Mouse (Mus musculus) bone marrow, adult 2 months (tissue): ENCODE data around the gene Aes.

ENCODE experiments used
- CTCF ChIP-seq: fragments of 200-500 bp; IDR thresholded peaks from 2 replicates; pipeline ENCODE4 v1.5.1; 2011; ENCODE audit warnings: low read length, control low read depth; ENCODE audit not compliant: control insufficient read depth, insufficient read depth
- POLR2A ChIP-seq: fragments of 200-500 bp; IDR thresholded peaks from 2 replicates; pipeline ENCODE4 v1.6.1; 2011; ENCODE audit warnings: low read depth, mild to moderate bottlenecking, control low read depth, low read length, borderline replicate concordance; ENCODE audit not compliant: control insufficient read depth

DNA sequence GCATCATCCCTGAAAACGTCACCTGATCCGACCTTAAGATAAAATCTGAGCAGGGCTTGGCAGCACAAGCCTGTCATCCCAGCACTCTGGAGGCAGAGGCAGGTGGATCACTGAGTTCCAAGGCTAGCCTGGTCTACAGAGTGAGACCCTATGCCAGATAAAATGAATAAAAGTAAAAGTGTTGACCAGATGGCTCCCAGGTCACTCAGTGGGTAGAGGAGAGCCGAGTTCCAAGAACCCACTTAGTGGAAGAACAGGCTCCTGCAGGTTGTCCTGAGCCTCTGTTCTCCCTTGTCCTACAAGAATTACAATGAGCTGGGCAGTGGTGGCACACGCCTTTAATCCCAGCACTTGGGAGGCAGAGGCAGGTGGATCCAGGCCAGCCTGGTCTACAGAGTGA is 33.9 kb downstream of the Aes start:
- TF ChIP-seq POLR2A: no peak
- no peak for TF ChIP-seq CTCF
